Mouse (Mus musculus) left cerebral cortex, postnatal 14 days (tissue): Measurements from ENCODE around the gene Fam160a2. TPM values are rescaled to one million over a fixed set of nuclear protein-coding genes. Genes with fewer than 3 reads are reported as not detected.
"Not testable (repeated sequence)": the region's sequence is repeated elsewhere in the genome, so short reads cannot be mapped to it uniquely, and the experiment has no call there.

ENCODE experiments used
- DNase-seq, 2 experiments: peaks; one replicate each; pipeline ENCODE4 v3.0.0; 2021 to 2022; ENCODE audit warnings: low spot score in 2 of 2, mixed read lengths in 1 of 2
- intact Hi-C: fragments of 180-260 bp; cut with DNase I; formaldehyde crosslinking; loops from one replicate; pipeline ENCODE4 v1.15.1; 2025
- total RNA-seq, 2 experiments: library from RNA; stranded (reverse); gene quantifications; 2 replicates each; pipeline ENCODE4 v1.2.3; 2021

The Fam160a2 gene
- total RNA-seq, 2 experiments from 2014 or later, result 70.2 to 74.2 TPM

- DNase-seq, result no peak
- intact Hi-C loops, result no loop called here
Observed at GRCm38 (mm10) chr7:105396126-105396525, 3.7 kb downstream of the Fam160a2 start.

DNA sequence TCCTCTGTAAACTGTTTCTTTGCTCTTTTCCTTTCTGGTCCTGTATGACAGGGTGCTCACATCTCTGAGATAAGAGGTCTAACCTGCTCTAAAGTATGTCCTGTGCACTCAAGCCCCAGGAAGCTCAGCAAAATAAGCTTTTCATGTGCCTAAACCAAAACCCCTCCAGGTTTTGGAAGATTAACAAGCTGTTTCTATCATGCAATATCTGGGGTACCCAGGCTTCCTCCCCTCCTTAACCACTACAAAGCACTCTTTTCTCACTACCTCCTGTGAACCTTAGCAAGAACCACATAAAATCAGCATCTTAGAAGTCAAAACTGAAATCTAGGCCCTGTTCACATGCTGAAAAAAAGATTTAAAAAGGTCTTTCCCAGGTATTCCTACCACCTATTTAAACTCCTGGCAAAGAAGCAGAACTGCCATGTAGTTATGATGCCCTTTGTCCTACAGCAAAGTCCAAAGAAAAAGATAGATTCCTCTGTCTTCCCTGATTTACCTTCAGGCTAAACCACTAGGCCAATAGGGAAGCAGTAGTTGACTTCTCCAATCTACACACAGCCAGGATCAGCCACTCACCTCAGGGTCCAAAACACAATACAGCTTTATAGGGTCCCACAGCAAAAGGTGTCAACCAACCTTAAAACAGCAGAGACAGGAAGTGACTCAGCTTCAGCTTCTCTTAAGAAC lies 4.6 kb downstream of the Fam160a2 start:
- intact Hi-C loops, result no loop called here
- no peak for DNase-seq

DNA sequence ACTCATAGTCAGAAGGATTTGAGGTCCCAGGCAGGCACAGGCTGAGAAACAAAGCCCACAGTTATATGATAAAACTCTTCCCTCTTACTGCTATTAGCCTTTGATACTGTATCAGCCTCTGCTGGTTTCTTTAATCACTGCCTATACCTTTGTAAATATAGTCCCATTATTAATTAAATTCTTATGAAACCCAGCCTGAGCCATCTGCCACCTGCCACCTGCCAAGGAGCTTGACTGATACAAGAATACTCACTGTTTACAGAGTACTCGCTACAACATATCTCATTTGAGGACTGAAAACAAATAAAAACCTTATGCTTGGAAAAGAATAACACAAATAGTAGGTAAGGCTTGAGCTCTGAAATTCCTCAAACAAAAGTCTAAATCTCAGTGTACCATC lies 5.2 kb downstream of the Fam160a2 start:
- intact Hi-C loops, result no loop called here
- no peak for DNase-seq

- intact Hi-C loops, result no loop called here
- DNase-seq, result no peak
Observed at GRCm38 (mm10) chr7:105390236-105390635, 9.6 kb downstream of the Fam160a2 start.

DNA sequence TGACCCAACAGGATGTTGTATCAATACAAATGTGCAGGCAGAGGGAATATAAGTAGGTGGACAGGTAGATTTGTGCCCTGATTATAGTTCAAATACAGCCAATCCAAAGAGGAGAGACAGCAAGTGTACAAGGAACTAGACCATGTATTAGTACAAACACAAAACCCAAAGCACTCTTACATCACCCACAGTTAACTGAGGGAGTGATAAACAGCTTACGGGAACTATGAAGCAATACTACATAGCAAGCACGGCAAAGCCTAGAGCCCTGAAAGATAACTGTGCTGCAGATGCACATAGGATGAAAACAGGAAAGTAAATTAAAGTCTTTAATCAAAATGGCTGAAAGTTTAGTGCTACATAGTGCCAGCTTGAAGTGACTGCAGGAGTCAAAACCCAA lies 12.2 kb downstream of the Fam160a2 start:
- intact Hi-C loops, result no loop called here
- no peak for DNase-seq

DNA sequence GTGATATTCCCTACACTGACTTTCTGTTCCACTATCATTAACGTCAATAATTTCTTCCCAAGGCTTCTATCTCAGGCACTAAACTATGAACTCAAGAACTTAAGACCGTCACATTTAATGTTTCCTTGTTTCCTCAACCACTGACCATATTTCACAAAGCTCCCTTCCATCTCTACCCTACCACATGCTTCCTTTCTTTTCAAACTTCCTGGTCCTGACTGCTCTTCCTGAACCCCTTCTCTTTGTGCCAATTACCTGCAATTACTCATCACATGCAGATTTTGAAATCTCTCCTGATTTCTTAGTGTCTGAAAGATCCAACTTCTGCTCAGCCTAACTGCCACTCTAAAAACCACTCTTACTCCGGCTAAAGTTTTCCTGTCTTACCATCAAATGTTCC lies 19.5 kb downstream of the Fam160a2 start:
- DNase-seq, result no peak
- intact Hi-C loops, result no loop called here

DNA sequence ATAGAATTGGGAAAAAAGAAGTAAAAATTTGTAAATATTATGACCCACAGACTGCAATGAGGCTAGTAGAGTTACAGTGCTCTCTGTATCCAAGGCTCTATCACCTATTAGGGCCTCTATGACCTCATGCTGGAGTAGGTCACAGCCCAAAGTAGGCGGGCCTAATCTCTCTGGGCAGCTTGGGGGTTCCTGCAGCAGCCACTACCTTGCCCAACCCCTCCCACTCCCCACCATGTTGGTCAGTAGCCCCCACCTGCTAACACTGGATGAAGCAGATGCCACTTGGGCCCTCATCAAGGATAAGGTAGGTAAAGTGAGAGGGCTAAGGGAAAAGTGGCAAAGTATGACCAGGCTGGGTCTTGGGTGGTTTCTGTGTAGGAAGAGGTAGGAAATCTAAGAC lies 25.0 kb downstream of the Fam160a2 start, which contains the start of gene Gm5901:
Gm5901 (plus strand) TSS at position 173 of the 400 bp plus-strand sequence.
- intact Hi-C loops, result no loop called here
- DNase-seq, result no peak

DNA sequence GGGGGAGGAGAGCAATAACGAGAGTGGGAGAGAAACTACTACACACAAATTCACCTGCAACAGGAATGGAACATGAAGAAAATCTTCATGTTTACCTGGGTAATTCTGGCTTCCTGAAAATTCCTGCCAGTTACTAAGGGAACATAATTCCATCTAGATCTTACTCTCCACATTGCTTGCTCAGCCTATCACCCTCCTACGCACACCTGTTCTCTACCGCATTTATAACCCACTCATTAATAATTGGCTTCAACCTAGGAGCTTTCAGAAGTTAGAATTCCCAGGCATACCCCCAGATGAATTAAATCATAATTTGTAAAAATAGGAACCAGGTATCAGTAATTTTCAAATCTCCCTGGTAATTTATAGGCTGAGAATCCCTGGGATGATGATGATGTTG lies 25.9 kb downstream of the Fam160a2 start:
- peak in 1 of 2 experiments; percentile 18 for DNase-seq
- intact Hi-C loops, result no loop called here

DNA sequence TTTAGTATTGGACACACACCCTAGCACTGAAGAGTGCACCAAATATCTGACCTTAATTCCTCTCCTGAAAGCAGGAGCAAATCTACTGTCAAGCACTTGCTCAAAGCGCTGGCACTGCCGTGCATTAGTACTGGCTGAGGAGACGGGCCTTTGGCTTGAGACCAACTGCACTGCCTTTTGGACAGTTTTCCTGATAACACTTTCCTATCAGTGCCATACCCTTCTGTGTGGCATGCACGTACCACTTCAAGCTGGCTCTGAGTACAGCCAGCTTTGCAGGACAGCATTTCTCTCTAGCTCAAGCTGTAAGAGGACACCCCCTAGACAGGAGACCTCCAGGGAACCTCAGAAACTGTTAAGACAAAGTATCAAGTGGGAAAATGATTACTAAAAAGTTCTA lies 26.3 kb downstream of the Fam160a2 start:
- intact Hi-C loops, result no loop called here

DNA sequence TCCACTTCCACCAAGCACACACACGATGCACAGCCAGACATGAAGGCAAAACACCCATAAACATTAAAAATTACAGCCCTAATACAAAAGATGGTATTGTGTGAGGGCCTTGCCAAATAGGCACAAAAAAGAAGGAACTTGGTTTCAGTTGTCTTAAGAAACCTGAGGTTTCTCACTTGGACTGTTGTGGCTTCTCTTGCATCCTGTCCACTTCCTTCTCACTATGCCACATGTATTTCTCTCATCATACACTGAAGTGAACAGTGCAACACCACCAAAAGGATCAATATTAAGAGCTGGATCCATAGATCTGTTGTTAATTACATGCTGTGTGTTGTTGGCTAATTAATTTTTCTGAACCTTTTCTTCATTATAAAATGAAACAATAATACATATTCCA lies 26.9 kb downstream of the Fam160a2 start:
- DNase-seq, result no peak
- intact Hi-C loops, result no loop called here

More for the DNA sequence above, 26.3 kb downstream of the Fam160a2 start:
- no peak for DNase-seq

DNA sequence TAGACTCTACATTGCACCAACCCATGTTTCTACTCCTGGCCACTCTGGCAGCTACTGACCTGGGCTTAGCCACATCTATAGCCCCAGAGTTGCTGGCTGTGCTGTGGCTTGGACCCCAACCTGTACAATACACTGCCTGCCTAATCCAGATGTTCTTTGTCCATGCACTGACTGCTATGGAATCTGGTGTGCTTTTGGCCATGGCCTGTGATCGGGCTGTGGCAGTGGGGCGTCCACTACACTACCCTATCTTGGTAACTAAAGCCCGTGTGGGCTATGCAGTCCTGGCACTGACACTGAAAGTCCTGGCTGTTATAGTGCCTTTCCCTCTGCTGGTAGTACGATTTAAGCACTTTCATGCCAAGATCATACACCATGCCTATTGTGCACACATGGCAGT lies 31.3 kb downstream of the Fam160a2 start:
- intact Hi-C loops, result no loop called here

GRCm38 (mm10) chr7:105367930-105368329 lies 31.9 kb downstream of the Fam160a2 start, which contains the start of gene Olfr692:
Olfr692 (plus strand) TSS chr7:105368230.
- intact Hi-C loops, result no loop called here
- DNase-seq, result no peak

More for the DNA sequence above, 31.3 kb downstream of the Fam160a2 start:
- no peak for DNase-seq

GRCm38 (mm10) chr7:105367268-105367667 lies 32.6 kb downstream of the Fam160a2 start:
- DNase-seq, result no peak
- intact Hi-C loops, result no loop called here

- DNase-seq, result no peak
- intact Hi-C loops, result no loop called here
Observed at GRCm38 (mm10) chr7:105361713-105362112, 38.1 kb downstream of the Fam160a2 start.

GRCm38 (mm10) chr7:105356487-105356886 lies 43.4 kb downstream of the Fam160a2 start:
- DNase-seq, intact Hi-C loops: not testable (repeated sequence)

GRCm38 (mm10) chr7:105356064-105356463 lies 43.8 kb downstream of the Fam160a2 start:
- DNase-seq, intact Hi-C loops: not testable (repeated sequence)

GRCm38 (mm10) chr7:105342752-105343151 lies 57.1 kb downstream of the Fam160a2 start:
- intact Hi-C loops, result no loop called here

GRCm38 (mm10) chr7:105342170-105342569 lies 57.7 kb downstream of the Fam160a2 start, which contains the start of gene Olfr691:
Olfr691 (minus strand) TSS chr7:105342270.
- no peak for DNase-seq
- intact Hi-C loops, result no loop called here

More at GRCm38 (mm10) chr7:105342752-105343151, 57.1 kb downstream of the Fam160a2 start:
- no peak for DNase-seq

DNA sequence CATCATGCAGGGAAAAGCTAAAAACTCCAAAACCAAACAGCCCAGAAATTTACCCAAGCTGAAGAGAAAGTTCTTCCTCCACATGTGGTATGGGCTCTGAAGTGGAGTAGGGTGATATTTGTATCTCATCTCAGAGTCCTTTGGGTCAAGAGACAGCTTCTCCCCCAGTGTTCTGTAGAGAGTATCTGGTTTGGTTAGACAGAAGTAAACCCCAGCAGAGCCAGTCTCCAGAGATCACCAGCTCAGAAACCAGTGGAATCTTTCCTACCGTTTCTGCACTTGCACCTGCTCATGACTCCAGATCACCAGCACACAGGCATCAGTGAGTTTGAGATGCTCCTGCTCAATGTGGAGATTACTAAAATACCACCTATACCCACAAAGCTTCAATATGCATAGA lies 65.8 kb downstream of the Fam160a2 start, which contains the start of gene Olfr690:
Olfr690 (minus strand) TSS at position 101 of the 400 bp plus-strand sequence.
- intact Hi-C loops, result no loop called here
- DNase-seq, result no peak

DNA sequence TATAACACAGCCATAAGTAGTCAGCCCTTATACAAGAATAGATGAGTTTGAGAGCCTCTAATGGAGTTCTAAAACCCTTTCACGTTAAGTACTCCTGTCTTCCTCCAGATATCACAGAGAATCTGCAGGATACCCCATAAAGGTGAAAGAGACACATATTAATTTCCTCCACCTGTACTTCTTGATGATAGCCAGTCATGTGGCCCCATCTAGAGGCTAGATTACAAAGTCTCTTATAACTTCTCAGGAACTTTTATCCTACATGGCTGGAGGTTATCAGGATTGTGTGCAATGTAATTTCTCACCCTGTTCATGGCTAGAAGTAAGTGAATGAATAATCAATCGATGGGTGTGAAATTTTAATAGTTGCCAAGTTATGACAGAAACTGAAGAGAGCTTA lies 74.6 kb downstream of the Fam160a2 start:
- no peak for DNase-seq
- intact Hi-C loops, result no loop called here
